Mouse (Mus musculus) MEL (cell line): ENCODE results near the gene Dtnb. TPM values are rescaled to one million over a fixed set of nuclear protein-coding genes. Genes with fewer than 3 reads are reported as not detected.

ENCODE experiments used
- DNase-seq: peaks from one replicate; pipeline ENCODE4 v3.0.0; 2011; ENCODE audit warnings: low read depth, low spot score
- H3K27ac ChIP-seq: 2 replicates; pipeline ENCODE4 v1.5.1; 2012; ENCODE audit warnings: low read depth, mild to moderate bottlenecking, control low read depth, low read length, moderate library complexity; ENCODE audit not compliant: control insufficient read depth
- H3K27me3 ChIP-seq, 2 experiments: fragments of 150-350 bp in 1 of 2; sonication (generic) in 1 of 2; 2 replicates each; pipeline ENCODE4 v1.6.1; 2012; ENCODE audit warnings: low read length in 2 of 2, mild to moderate bottlenecking in 2 of 2, improper control_type of control experiment in 1 of 2, moderate library complexity in 1 of 2; ENCODE audit not compliant: insufficient read depth in 2 of 2, control insufficient read depth in 1 of 2
- H3K36me3 ChIP-seq, 2 experiments: 2 replicates each; pipeline ENCODE4 v1.6.1; 2012 to 2014; ENCODE audit warnings: low read length in 2 of 2, improper control_type of control experiment in 1 of 2, inconsistent platforms in 1 of 2, mild to moderate bottlenecking in 1 of 2; ENCODE audit not compliant: insufficient read depth in 2 of 2, control insufficient read depth in 1 of 2
- H3K4me1 ChIP-seq, 2 experiments: fragments of 150-350 bp in 1 of 2; sonication (generic) in 1 of 2; 2 replicates each; pipeline ENCODE4 v1.6.1; 2012; ENCODE audit warnings: low read length in 2 of 2, improper control_type of control experiment in 1 of 2, mild to moderate bottlenecking in 1 of 2; ENCODE audit not compliant: insufficient read depth in 2 of 2, control insufficient read depth in 1 of 2
- H3K4me3 ChIP-seq, 2 experiments: fragments of 150-350 bp in 1 of 2; sonication (generic) in 1 of 2; 2 replicates each; pipeline ENCODE4 v1.5.1; 2012; ENCODE audit warnings: low read depth in 2 of 2, low read length in 2 of 2, mild to moderate bottlenecking in 2 of 2, moderate library complexity in 2 of 2, control low read depth in 1 of 2, improper control_type of control experiment in 1 of 2; ENCODE audit not compliant: control insufficient read depth in 1 of 2, insufficient read depth in 1 of 2
- H3K79me2 ChIP-seq: 2 replicates; pipeline ENCODE4 v1.6.1; 2012; ENCODE audit warnings: mild to moderate bottlenecking, low read length, moderate library complexity; ENCODE audit not compliant: control insufficient read depth, poor library complexity, insufficient read depth
- H3K9ac ChIP-seq: 2 replicates; pipeline ENCODE4 v1.6.1; 2012; ENCODE audit warnings: low read depth, mild to moderate bottlenecking, control low read depth, low read length, moderate library complexity; ENCODE audit not compliant: control insufficient read depth, poor library complexity, severe bottlenecking
- H3K9me3 ChIP-seq: fragments of 150-350 bp; sonication (generic); replicated peaks from 2 replicates; pipeline ENCODE4 v1.6.1; 2012; ENCODE audit warnings: mild to moderate bottlenecking, low read length, improper control_type of control experiment, moderate library complexity; ENCODE audit not compliant: insufficient read depth
- BHLHE40 ChIP-seq: IDR thresholded peaks from 2 replicates; pipeline ENCODE4 v1.6.1; 2012; ENCODE audit warnings: low read depth, mild to moderate bottlenecking, inconsistent platforms, low read length, improper control_type of control experiment, borderline replicate concordance
- CHD1 ChIP-seq: IDR thresholded peaks from 2 replicates; pipeline ENCODE4 v1.6.1; 2012; ENCODE audit warnings: low read depth, mild to moderate bottlenecking, inconsistent platforms, low read length, improper control_type of control experiment
- CTCF ChIP-seq, 3 experiments: IDR thresholded peaks in 2 of 3; conservative IDR thresholded peaks in 1 of 3; 2 replicates each; pipeline ENCODE4 v1.5.1; 2011 to 2012; ENCODE audit warnings: low read length in 3 of 3, low read depth in 2 of 3, mild to moderate bottlenecking in 2 of 3, improper control_type of control experiment in 1 of 3, inconsistent platforms in 1 of 3, mixed read lengths in 1 of 3, moderate library complexity in 1 of 3; ENCODE audit not compliant: control insufficient read depth in 1 of 3, insufficient read depth in 1 of 3, poor library complexity in 1 of 3, severe bottlenecking in 1 of 3
- GATA1 ChIP-seq: IDR thresholded peaks from 2 replicates; pipeline ENCODE4 v1.6.1; 2011; ENCODE audit warnings: low read depth, low read length, improper control_type of control experiment
- JUND ChIP-seq: IDR thresholded peaks from 2 replicates; pipeline ENCODE4 v1.6.1; 2011; ENCODE audit warnings: low read depth, mild to moderate bottlenecking, improper control_type of control experiment, low read length
- MAX ChIP-seq: IDR thresholded peaks from 2 replicates; pipeline ENCODE4 v1.6.1; 2011; ENCODE audit warnings: low read length, improper control_type of control experiment
- MAZ ChIP-seq: IDR thresholded peaks from 2 replicates; pipeline ENCODE4 v1.6.1; 2012; ENCODE audit warnings: low read depth, mild to moderate bottlenecking, inconsistent platforms, low read length, improper control_type of control experiment
- MXI1 ChIP-seq: IDR thresholded peaks from 2 replicates; pipeline ENCODE4 v1.6.1; 2011; ENCODE audit warnings: mild to moderate bottlenecking, low read depth, low read length, improper control_type of control experiment
- MYB ChIP-seq: IDR thresholded peaks from 2 replicates; pipeline ENCODE4 v1.6.1; 2011; ENCODE audit warnings: mild to moderate bottlenecking, low read depth, low read length, improper control_type of control experiment
- NRF1 ChIP-seq: IDR thresholded peaks from 2 replicates; pipeline ENCODE4 v1.6.1; 2014; ENCODE audit warnings: low read depth, mild to moderate bottlenecking, inconsistent platforms, low read length, improper control_type of control experiment, moderate library complexity; ENCODE audit not compliant: poor library complexity, insufficient read depth, severe bottlenecking
- POLR2AphosphoS5 ChIP-seq: IDR thresholded peaks from 2 replicates; pipeline ENCODE4 v1.6.1; 2012; ENCODE audit warnings: low read depth, borderline replicate concordance, mild to moderate bottlenecking, inconsistent platforms, low read length, moderate library complexity, mixed read lengths
- SIN3A ChIP-seq: IDR thresholded peaks from 2 replicates; pipeline ENCODE4 v1.6.1; 2012; ENCODE audit warnings: low read length, improper control_type of control experiment, inconsistent platforms
- TCF12 ChIP-seq: IDR thresholded peaks from 2 replicates; pipeline ENCODE4 v1.6.1; 2014; ENCODE audit warnings: low read depth, mild to moderate bottlenecking, inconsistent platforms, low read length, improper control_type of control experiment, moderate library complexity
- ZKSCAN1 ChIP-seq: IDR thresholded peaks from 2 replicates; pipeline ENCODE4 v1.6.1; 2012; ENCODE audit warnings: low read depth, mild to moderate bottlenecking, inconsistent platforms, low read length, improper control_type of control experiment, moderate library complexity
- ZMIZ1 ChIP-seq: IDR thresholded peaks from 2 replicates; pipeline ENCODE4 v1.6.1; 2012; ENCODE audit warnings: low read depth, mild to moderate bottlenecking, inconsistent platforms, low read length, improper control_type of control experiment, moderate library complexity
- ZNF384 ChIP-seq: IDR thresholded peaks from 2 replicates; pipeline ENCODE4 v1.6.1; 2012; ENCODE audit warnings: low read depth, mild to moderate bottlenecking, inconsistent platforms, low read length, improper control_type of control experiment
- polyA plus RNA-seq, 2 experiments: library from polyadenylated mRNA; stranded (reverse) in 1 of 2; unstranded in 1 of 2; fragments of >175 nt in 1 of 2; fragments of >200 nt in 1 of 2; gene quantifications; 2 replicates each; pipeline versions ENCODE4 v1.2.1 to v1.2.4; 2012; ENCODE audit warnings: low replicate concordance in 2 of 2, low read depth in 1 of 2; ENCODE audit not compliant: insufficient read length in 2 of 2, insufficient read depth in 1 of 2, missing spikeins in 1 of 2
- total RNA-seq: library from RNA; depleted of rRNA; stranded (reverse); fragments of 300-350 nt; gene quantifications from 2 replicates; pipeline ENCODE4 v1.2.3, GENCODE M21; 2012

Gene Dtnb
- total and polyA plus RNA-seq, 3 experiments = 18.6 to 24.9 TPM; not detected in 1

- no peaks in the 10 kb centered on the region for H3K9me3 ChIP-seq
- peaks cover 5% of the 10 kb centered on the region for H3K79me2 ChIP-seq
- DNase-seq = peak; percentile 63
- peak overlapping the region; percentile 95 for H3K9ac ChIP-seq
- H3K36me3 ChIP-seq = peaks cover 0 to 2% of the 10 kb centered on the region in 2 experiments; a peak in 2 of 4 replicates
- peak overlapping the region; percentile 24; the same call in 1 of the 2 replicates for H3K27ac ChIP-seq
- peak overlapping the region; percentile 65 to 96 for H3K4me3 ChIP-seq
- TF ChIP-seq TCF12 (no peak), MXI1 (0 out of 2 replicates have a peak, but pooled peaks have one; percentile 50), NRF1 (peak; percentile 22; the same call in 1 of the 2 replicates), SIN3A (0 out of 2 replicates have a peak, but pooled peaks have one; percentile 26), GATA1 (peak; percentile 78), ZNF384 (no peak), CTCF (IDR thresholded peaks at IDR 0.05 in 2 of 3, conservative IDR thresholded peaks at IDR 0.05 in 1 of 3; ENCODE audit: control insufficient read depth in 1 of 3, insufficient read depth in 1 of 3, low read depth in 2 of 3, low read length in 3 of 3, poor library complexity in 1 of 3, severe bottlenecking in 1 of 3) (no peak), CHD1 (0 out of 2 replicates have a peak, but pooled peaks have one; percentile 42), POLR2AphosphoS5 (no peak), ZMIZ1 (no peak), MAZ (0 out of 2 replicates have a peak, but pooled peaks have one; percentile 20)
- peaks cover 0 to 9% of the 10 kb centered on the region in 2 experiments; a peak in 3 of 4 replicates for H3K4me1 ChIP-seq
- no peaks in the 10 kb centered on the region for H3K27me3 ChIP-seq
These were observed 608 bp downstream of the Dtnb start for GRCm38 (mm10) chr12:3572581-3573397.

GRCm38 (mm10) chr12:3573410-3573809 is 1.2 kb downstream of the Dtnb start:
- no peak for TF ChIP-seq SIN3A
- TF ChIP-seq MAX = no peak
- TF ChIP-seq JUND = no peak
- no peak for TF ChIP-seq GATA1
- no peak for TF ChIP-seq ZKSCAN1
- no peak for TF ChIP-seq MAZ
- TF ChIP-seq MYB = no peak
- no peak for TF ChIP-seq BHLHE40
- no peak for TF ChIP-seq CTCF (IDR thresholded peaks at IDR 0.05 in 2 of 3, conservative IDR thresholded peaks at IDR 0.05 in 1 of 3; ENCODE audit: control insufficient read depth in 1 of 3, insufficient read depth in 1 of 3, low read depth in 2 of 3, low read length in 3 of 3, poor library complexity in 1 of 3, severe bottlenecking in 1 of 3)
- Histone ChIP-seq H3K9me3 (no peaks in the 10 kb centered on the region), H3K27me3 (no peaks in the 10 kb centered on the region), H3K79me2 (peaks cover 5% of the 10 kb centered on the region), H3K4me1 (peaks cover 0 to 8% of the 10 kb centered on the region in 2 experiments; a peak in 3 of 4 replicates), H3K27ac (no peak overlapping the region), H3K9ac (0 out of 2 replicates have a peak overlapping the region, but pooled peaks have one; percentile 95), H3K36me3 (peaks cover 0 to 2% of the 10 kb centered on the region in 2 experiments; a peak in 2 of 4 replicates), H3K4me3 (peak overlapping the region; percentile 65 to 96)
- DNase-seq = no peak
